Mouse (Mus musculus) lung, embryonic 16.5 days (tissue): ENCODE results near the gene Fgf9. TPM values are rescaled to one million over a fixed set of nuclear protein-coding genes. Genes with fewer than 3 reads are reported as not detected.

ENCODE experiments used
- ATAC-seq: fragments of 200-750 bp; cut with Nextera tagmentation; 2 replicates; pipeline ENCODE4 v1.8.0; 2017; ENCODE audit warnings: low read depth, mild to moderate bottlenecking, moderate library complexity
- H3K27ac ChIP-seq: fragments of 300-500 bp; sonication (generic); 2 replicates; pipeline ENCODE4 v1.5.1; 2014; ENCODE audit warnings: mild to moderate bottlenecking, control low read depth, low read length
- H3K27me3 ChIP-seq: fragments of 300-500 bp; sonication (generic); 2 replicates; pipeline ENCODE4 v1.6.1; 2014; ENCODE audit warnings: low read depth, low read length, mixed read lengths; ENCODE audit not compliant: control insufficient read depth, insufficient read depth
- H3K36me3 ChIP-seq: fragments of 300-500 bp; sonication (generic); 2 replicates; pipeline ENCODE4 v1.6.1; 2014; ENCODE audit warnings: low read length; ENCODE audit not compliant: control insufficient read depth, insufficient read depth
- H3K4me1 ChIP-seq: fragments of 300-500 bp; sonication (generic); replicated peaks from 2 replicates; pipeline ENCODE4 v1.6.1; 2014; ENCODE audit warnings: low read length, mixed read lengths; ENCODE audit not compliant: control insufficient read depth, insufficient read depth
- H3K4me2 ChIP-seq: fragments of 300-500 bp; sonication (generic); 2 replicates; pipeline ENCODE4 v1.6.1; 2014; ENCODE audit warnings: low read depth, low read length, control low read depth
- H3K4me3 ChIP-seq: fragments of 300-500 bp; sonication (generic); 2 replicates; pipeline ENCODE4 v1.5.1; 2014; ENCODE audit warnings: mild to moderate bottlenecking, low read length, control low read depth
- H3K9ac ChIP-seq: fragments of 300-500 bp; sonication (generic); 2 replicates; pipeline ENCODE4 v1.6.1; 2014; ENCODE audit warnings: low read length, control low read depth
- H3K9me3 ChIP-seq: fragments of 300-500 bp; sonication (generic); 2 replicates; pipeline ENCODE4 v1.6.1; 2016; ENCODE audit warnings: low read length; ENCODE audit not compliant: control insufficient read depth
- WGBS: fragments of 180-500 bp; shearing (Covaris S2); extraction: QIAGEN DNeasy Blood & Tissue Kit; methylation state at CpG from one replicate; pipeline ENCODE4 v1.1.7; 2014; 5-methylcytosine and 5-hydroxymethylcytosine counted together
- polyA plus RNA-seq: library from polyadenylated mRNA; unstranded; fragments of >200 nt; fragmentation: Nextera tagmentation; extraction: Ambion mirVana; gene quantifications from 2 replicates; pipeline ENCODE4 v1.2.1, GENCODE M21; 2015

The Fgf9 gene
- polyA plus RNA-seq, 1 experiment from 2014 or later: 10.7 TPM

DNA sequence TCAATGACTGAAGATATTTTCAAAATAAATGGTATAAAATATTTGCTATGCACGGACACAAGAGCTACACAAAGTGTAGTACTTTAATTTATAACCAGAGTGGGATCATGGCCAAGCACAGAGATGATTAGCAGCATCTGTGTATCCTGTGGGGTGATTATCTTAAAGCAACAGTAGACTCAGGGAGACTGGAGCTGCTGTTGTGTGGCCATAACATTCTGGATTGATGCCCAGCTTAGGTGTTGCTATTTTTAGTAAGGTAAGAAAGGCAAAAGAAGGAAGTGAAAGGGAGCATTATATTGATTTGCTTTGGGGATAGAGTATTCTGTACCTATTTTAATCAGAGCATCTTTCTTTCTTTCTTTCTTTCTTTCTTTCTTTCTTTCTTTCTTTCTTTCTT is 11.6 kb downstream of the Fgf9 start:
- no peak overlapping the region for H3K4me2 ChIP-seq
- WGBS: 23% methylated on average over 1 of the region's 1 CpGs
- peaks cover 3% of the 10 kb centered on the region; the same call in 1 of the 2 replicates for H3K9me3 ChIP-seq
- H3K27me3 ChIP-seq: peaks cover 17% of the 10 kb centered on the region
- H3K36me3 ChIP-seq: peaks cover 3% of the 10 kb centered on the region
- H3K27ac ChIP-seq: no peak overlapping the region
- H3K4me1 ChIP-seq: no peaks in the 10 kb centered on the region
- no peak overlapping the region for H3K9ac ChIP-seq
- no peak overlapping the region for H3K4me3 ChIP-seq
- ATAC-seq: no peak

DNA sequence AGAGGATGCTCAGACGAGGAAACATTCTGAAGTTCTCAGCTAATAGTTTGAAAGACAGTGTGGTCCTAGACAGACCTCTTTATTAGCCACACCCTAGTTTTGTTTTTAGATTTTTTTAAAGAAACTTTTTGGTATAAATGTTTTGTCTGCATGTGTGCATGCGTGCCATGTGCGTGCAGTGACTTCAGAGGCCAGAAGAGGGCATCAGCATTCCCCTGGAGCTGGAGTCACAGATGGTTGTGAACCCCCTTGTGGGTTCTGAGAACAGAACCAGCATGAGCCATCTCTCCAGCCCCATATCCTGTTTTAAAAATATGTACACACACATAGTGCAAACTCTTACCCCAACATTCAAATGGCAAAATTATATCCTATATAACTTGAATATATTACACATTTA is 13.9 kb downstream of the Fgf9 start:
- H3K27me3 ChIP-seq: no peaks in the 10 kb centered on the region
- 92% methylated on average over 3 of the region's 3 CpGs for WGBS
- no peaks in the 10 kb centered on the region for H3K4me1 ChIP-seq
- peaks cover 3% of the 10 kb centered on the region for H3K36me3 ChIP-seq
- no peak overlapping the region for H3K4me3 ChIP-seq
- no peak for ATAC-seq
- no peak overlapping the region for H3K9ac ChIP-seq
- no peak overlapping the region for H3K27ac ChIP-seq
- no peak overlapping the region for H3K4me2 ChIP-seq
- peaks cover 3% of the 10 kb centered on the region; the same call in 1 of the 2 replicates for H3K9me3 ChIP-seq

DNA sequence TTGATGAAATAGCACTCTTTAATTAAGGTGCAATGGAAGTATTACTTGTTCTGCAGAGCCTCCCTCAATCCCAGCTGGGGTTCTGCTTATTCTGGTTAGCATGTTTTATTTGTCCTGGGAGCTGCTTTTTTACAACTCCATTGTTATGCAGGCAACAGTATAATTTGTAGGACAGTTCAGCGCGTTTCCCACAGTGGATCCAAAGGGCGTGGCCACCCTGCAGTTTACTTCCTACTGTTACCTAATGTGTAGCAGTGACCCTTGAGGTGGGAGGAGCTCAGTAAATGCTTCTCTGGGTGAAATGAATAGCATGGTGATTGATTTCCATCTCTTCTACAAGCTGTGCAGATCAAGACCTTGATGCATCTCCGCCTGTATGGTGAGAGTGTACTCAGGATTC is 17.0 kb downstream of the Fgf9 start:
- ATAC-seq: no peak
- no peak overlapping the region for H3K9ac ChIP-seq
- no peak overlapping the region for H3K27ac ChIP-seq
- no peaks in the 10 kb centered on the region for H3K4me1 ChIP-seq
- H3K9me3 ChIP-seq: peaks cover 3% of the 10 kb centered on the region; the same call in 1 of the 2 replicates
- no peak overlapping the region for H3K4me2 ChIP-seq
- 69% methylated on average over 4 of the region's 4 CpGs for WGBS
- H3K27me3 ChIP-seq: no peaks in the 10 kb centered on the region
- H3K4me3 ChIP-seq: no peak overlapping the region
- H3K36me3 ChIP-seq: peaks cover 3% of the 10 kb centered on the region

DNA sequence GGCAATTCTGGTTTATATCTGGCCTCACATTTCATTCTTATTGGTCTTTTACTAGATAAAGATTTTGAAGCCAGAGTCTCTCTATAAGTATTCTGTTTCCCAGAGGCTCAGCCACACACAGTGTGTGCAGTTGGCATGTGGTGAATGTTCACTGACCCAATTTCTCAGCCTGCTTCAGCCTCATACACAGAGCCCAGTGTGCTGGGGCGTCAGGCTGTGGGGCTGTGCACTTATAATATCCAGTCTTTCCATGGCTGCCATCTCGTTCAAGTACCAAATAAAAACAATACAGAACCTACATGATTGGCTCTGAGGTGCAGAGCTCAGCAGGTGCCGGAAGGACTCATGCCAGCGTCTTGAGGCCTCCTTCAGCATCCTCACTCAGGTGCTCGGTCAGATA is 19.1 kb downstream of the Fgf9 start:
- Histone ChIP-seq H3K27me3 (no peaks in the 10 kb centered on the region), H3K36me3 (no peaks in the 10 kb centered on the region), H3K4me3 (no peak overlapping the region), H3K4me2 (no peak overlapping the region), H3K27ac (no peak overlapping the region), H3K9ac (no peak overlapping the region), H3K9me3 (no peaks in the 10 kb centered on the region), H3K4me1 (no peaks in the 10 kb centered on the region)
- ATAC-seq: no peak
- WGBS: 76% methylated on average over 5 of the region's 5 CpGs

DNA sequence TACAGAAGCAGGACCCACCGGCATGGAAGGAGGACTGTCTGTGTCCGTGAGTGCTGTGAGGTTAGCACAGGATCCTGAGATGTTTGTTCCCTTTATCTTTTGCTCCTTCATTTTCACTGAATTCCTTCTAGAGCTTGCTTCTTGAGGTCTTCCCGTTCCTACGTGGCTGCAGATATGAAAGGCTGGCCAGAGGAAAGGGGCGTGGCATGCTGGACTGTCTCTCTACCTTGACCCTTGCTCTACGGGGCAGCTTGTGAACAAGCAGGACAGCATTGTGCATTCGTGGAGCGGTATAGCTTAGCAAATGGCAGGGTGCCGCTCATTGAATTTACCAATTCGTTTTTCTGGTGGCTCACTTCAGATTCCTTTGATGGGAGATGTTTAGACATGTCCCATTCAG is 21.0 kb downstream of the Fgf9 start:
- Histone ChIP-seq H3K9ac (no peak overlapping the region), H3K27me3 (no peaks in the 10 kb centered on the region), H3K4me2 (no peak overlapping the region), H3K4me3 (no peak overlapping the region), H3K4me1 (no peaks in the 10 kb centered on the region), H3K27ac (no peak overlapping the region), H3K9me3 (no peaks in the 10 kb centered on the region), H3K36me3 (no peaks in the 10 kb centered on the region)
- no peak for ATAC-seq
- 64% methylated on average over 10 of the region's 10 CpGs for WGBS

DNA sequence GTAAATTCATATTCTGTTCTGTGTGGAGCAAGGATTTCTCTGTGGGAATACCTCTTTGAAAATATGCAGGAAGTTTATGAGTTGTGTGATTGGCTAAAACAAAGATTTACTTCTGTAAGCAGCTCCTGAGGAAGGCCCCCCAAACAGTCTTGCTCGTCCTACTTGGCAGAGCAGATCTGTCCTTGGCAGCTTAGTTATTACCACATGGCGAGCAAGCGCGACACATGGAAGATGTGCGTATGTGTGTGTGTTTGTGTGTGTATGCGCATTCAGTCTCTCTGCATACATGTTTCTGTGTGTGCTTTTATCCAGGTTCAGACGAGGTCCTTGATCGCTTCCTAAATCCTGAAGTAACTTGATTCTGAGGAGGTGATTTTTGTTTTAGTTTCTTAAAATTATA is 29.3 kb downstream of the Fgf9 start:
- no peaks in the 10 kb centered on the region for H3K9me3 ChIP-seq
- H3K4me2 ChIP-seq: no peak overlapping the region
- H3K27ac ChIP-seq: no peak overlapping the region
- no peak overlapping the region for H3K9ac ChIP-seq
- no peaks in the 10 kb centered on the region for H3K27me3 ChIP-seq
- H3K4me1 ChIP-seq: peaks cover 3% of the 10 kb centered on the region; the same call in 1 of the 2 replicates
- ATAC-seq: no peak
- no peaks in the 10 kb centered on the region for H3K36me3 ChIP-seq
- H3K4me3 ChIP-seq: no peak overlapping the region
- WGBS: 73% methylated on average over 8 of the region's 8 CpGs

DNA sequence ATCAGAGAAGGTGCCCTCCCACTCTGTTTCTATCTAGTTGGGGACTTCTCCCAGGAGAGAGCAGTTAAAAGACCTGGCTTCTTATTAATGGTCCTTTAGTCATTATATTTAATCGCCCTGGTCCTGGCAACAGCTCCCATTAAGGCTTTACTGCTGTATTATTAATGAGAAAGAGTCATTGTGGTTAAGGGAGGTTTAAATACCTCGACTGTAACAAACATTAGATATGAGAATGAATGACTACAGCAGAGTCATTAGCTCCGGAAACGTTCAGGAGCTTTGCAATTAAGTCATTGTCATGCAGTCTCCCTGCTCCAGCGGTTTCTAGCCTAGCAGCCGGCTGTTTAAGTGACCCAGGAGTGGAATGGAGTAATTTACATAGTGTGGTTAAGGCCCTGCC is 31.0 kb downstream of the Fgf9 start:
- no peaks in the 10 kb centered on the region for H3K36me3 ChIP-seq
- peaks cover 3% of the 10 kb centered on the region; the same call in 1 of the 2 replicates for H3K4me1 ChIP-seq
- no peak overlapping the region for H3K4me3 ChIP-seq
- H3K9me3 ChIP-seq: no peaks in the 10 kb centered on the region
- H3K27ac ChIP-seq: no peak overlapping the region
- no peak overlapping the region for H3K4me2 ChIP-seq
- H3K9ac ChIP-seq: no peak overlapping the region
- no peaks in the 10 kb centered on the region for H3K27me3 ChIP-seq
- WGBS: 43% methylated on average over 6 of the region's 6 CpGs
- ATAC-seq: no peak

DNA sequence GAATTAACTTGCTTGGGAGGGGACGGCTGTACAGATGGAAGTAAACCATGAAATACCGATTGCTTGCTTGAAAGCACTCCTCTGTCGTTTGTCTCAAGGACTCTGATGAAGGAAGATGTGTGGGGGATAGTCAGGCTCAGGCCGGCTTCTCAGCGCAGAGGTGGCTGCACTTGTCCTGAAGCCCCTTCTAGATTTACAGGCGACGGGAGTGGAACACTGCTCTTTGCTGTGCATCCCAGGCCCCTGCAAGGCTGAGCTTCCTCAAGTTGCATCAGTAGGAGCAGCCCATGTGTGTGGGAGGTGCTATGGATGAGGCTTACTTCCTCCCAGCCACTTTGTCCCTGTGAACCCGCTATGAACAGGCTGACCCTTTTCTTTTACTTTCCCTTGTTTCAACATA is 33.9 kb downstream of the Fgf9 start:
- peaks cover 3% of the 10 kb centered on the region; the same call in 1 of the 2 replicates for H3K4me1 ChIP-seq
- no peaks in the 10 kb centered on the region for H3K9me3 ChIP-seq
- H3K4me3 ChIP-seq: no peak overlapping the region
- no peak overlapping the region for H3K4me2 ChIP-seq
- no peak overlapping the region for H3K9ac ChIP-seq
- no peak overlapping the region for H3K27ac ChIP-seq
- H3K27me3 ChIP-seq: no peaks in the 10 kb centered on the region
- no peaks in the 10 kb centered on the region for H3K36me3 ChIP-seq
- 65% methylated on average over 8 of the region's 8 CpGs for WGBS
- ATAC-seq: no peak

DNA sequence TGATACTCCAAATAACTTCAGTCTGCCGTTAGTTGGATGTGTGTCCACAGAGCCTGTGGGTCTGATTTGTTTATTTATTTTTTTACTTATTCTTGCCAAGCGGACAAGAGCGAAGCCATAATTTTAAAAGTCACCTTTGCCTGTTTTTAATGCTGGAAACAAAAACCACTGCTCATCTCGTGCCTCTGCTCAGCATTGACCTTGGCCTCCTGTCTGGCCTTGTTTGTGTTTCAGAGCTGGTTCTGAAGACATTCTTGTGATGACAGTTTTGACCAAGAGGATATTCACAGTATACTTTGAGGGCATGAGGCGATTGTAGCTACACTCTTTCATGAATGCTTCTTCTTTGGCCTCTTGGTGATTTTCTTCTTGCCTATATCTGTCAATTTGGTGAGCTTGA is 35.2 kb downstream of the Fgf9 start:
- no peaks in the 10 kb centered on the region for H3K36me3 ChIP-seq
- no peaks in the 10 kb centered on the region for H3K9me3 ChIP-seq
- H3K27me3 ChIP-seq: no peaks in the 10 kb centered on the region
- no peak overlapping the region for H3K4me2 ChIP-seq
- no peak overlapping the region for H3K9ac ChIP-seq
- 60% methylated on average over 5 of the region's 5 CpGs for WGBS
- no peak overlapping the region for H3K27ac ChIP-seq
- no peak for ATAC-seq
- H3K4me3 ChIP-seq: no peak overlapping the region
- H3K4me1 ChIP-seq: peaks cover 3% of the 10 kb centered on the region; the same call in 1 of the 2 replicates

DNA sequence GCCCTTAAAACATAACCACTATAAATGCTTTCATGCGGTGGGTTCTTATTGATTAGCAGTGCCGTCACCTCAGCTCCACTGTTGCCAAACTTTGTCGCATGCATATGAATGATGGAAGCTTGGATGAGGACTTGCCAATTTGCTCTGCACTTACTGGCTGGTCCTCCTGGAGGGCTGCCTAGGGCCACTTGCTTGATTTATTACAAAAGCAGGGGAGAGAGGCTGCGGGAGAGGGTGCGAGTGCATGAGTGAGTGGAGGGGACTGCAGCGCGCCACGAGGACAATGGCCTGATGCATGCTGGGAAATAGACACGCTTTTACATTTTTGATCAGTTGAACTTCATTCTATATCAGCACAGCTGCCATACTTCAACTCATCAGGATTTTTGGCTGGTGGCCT is 39.3 kb downstream of the Fgf9 start:
- Histone ChIP-seq H3K9me3 (no peaks in the 10 kb centered on the region), H3K27me3 (no peaks in the 10 kb centered on the region), H3K9ac (no peak overlapping the region), H3K27ac (no peak overlapping the region), H3K36me3 (no peaks in the 10 kb centered on the region), H3K4me2 (no peak overlapping the region), H3K4me3 (no peak overlapping the region), H3K4me1 (no peaks in the 10 kb centered on the region)
- 69% methylated on average over 9 of the region's 9 CpGs for WGBS
- ATAC-seq: no peak
